Mouse (Mus musculus) c-Kit-positive CD71-negative TER-119-negative erythroid progenitor cells, embryonic 14.5 days (primary cell): ENCODE data around the gene Kazald1.

Experiments
- DNase-seq: peaks from one replicate; pipeline ENCODE4 v3.0.0-alpha.2; 2013; ENCODE audit warnings: low read depth

The Kazald1 gene

GRCm38 (mm10) chr19:45048644-45049365 lies 26.2 kb upstream of the Kazald1 start:
- DNase-seq: no peak

- DNase-seq: no peak
Observed at GRCm38 (mm10) chr19:45049523-45049922, 25.5 kb upstream of the Kazald1 start.

GRCm38 (mm10) chr19:45053451-45053850 lies 21.6 kb upstream of the Kazald1 start:
- DNase-seq: no peak

GRCm38 (mm10) chr19:45054892-45055690 lies 19.9 kb upstream of the Kazald1 start:
- DNase-seq: no peak

GRCm38 (mm10) chr19:45056364-45056763 lies 18.7 kb upstream of the Kazald1 start:
- no peak for DNase-seq

GRCm38 (mm10) chr19:45056908-45057698 lies 17.9 kb upstream of the Kazald1 start:
- no peak for DNase-seq

GRCm38 (mm10) chr19:45057724-45058112 lies 17.3 kb upstream of the Kazald1 start:
- no peak for DNase-seq

- DNase-seq: peak; percentile 98
Observed at GRCm38 (mm10) chr19:45058113-45058839, 16.8 kb upstream of the Kazald1 start.

GRCm38 (mm10) chr19:45058841-45059240 lies 16.2 kb upstream of the Kazald1 start:
- no peak for DNase-seq

GRCm38 (mm10) chr19:45063565-45064292 lies 11.3 kb upstream of the Kazald1 start:
- no peak for DNase-seq

GRCm38 (mm10) chr19:45065226-45065625 lies 9.8 kb upstream of the Kazald1 start:
- DNase-seq: no peak

- no peak for DNase-seq
Observed at GRCm38 (mm10) chr19:45067170-45067569, 7.9 kb upstream of the Kazald1 start.

- no peak for DNase-seq
Observed at GRCm38 (mm10) chr19:45067758-45068510, 7.1 kb upstream of the Kazald1 start.

- peak; percentile 85 for DNase-seq
Observed at GRCm38 (mm10) chr19:45073871-45074542, 1.0 kb upstream of the Kazald1 start.

- DNase-seq: no peak
Observed at GRCm38 (mm10) chr19:45075323-45076035, 438 bp downstream of the Kazald1 start.

GRCm38 (mm10) chr19:45076036-45076575 lies 1.1 kb downstream of the Kazald1 start:
- no peak for DNase-seq

- no peak for DNase-seq
Observed at GRCm38 (mm10) chr19:45076586-45077510, 1.8 kb downstream of the Kazald1 start.
